21 mouse cellular contexts compared by ENCODE assay signal in the genomic region with DNA sequence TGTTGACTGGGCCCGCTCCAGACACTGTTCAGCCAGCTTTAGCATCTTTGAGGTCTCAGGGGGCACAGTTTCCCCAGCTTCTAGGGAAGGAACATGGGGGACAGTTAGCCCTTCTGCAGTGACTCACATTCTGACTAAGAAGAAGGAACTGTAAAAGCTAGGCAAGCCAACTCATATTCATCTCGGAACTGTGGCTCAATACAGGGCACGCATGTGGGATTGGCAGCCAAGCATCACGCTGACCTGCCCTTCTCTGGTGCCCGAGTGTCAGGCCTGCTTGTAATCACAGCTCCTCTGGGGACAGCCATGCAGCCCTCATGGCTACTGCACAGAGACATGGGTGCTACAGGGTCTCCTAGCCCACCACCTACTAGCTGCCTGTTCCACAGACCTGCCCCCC.
"Had no signal": no experiment of that assay in that cellular context is flagged by ENCODE, and none has a peak within 500 bp of the region (broad histone marks: within the 10 kb centered on the region; RNA-seq: fewer than 3 reads in every experiment).

No protein-coding gene starts in this region.

- H3K4me2 ChIP-seq: liver, embryonic 15.5 days; lung, embryonic 15.5 days; midbrain, embryonic 13.5 days; midbrain, embryonic 15.5 days; neural tube, embryonic 13.5 days; neural tube, embryonic 15.5 days had no signal

- H3K9ac ChIP-seq: liver, embryonic 15.5 days; liver, postnatal 0 days; lung, embryonic 15.5 days; midbrain, embryonic 13.5 days; midbrain, embryonic 15.5 days; neural tube, embryonic 13.5 days; neural tube, embryonic 15.5 days had no signal

- DNase-seq: liver, postnatal 0 days; lung, adult 2 months; lung, postnatal 14 days; lung, postnatal 36 days; retina, postnatal 1 day; right cerebral cortex, adult 18-20 months; right cerebral cortex, postnatal 25 days; right cerebral cortex, postnatal 4 days; spleen, adult 18-20 months; thymus, adult 18-20 months; thymus, postnatal 14 days; thymus, postnatal 36 days had no signal

- H3K4me3 ChIP-seq: liver, embryonic 15.5 days; lung, embryonic 15.5 days; midbrain, embryonic 10.5 days; midbrain, embryonic 13.5 days; midbrain, embryonic 15.5 days; myocyte; neural tube, embryonic 13.5 days; neural tube, embryonic 15.5 days had no signal

- H3K27ac ChIP-seq: liver, embryonic 15.5 days; lung, embryonic 15.5 days; midbrain, embryonic 10.5 days; midbrain, embryonic 13.5 days; midbrain, embryonic 15.5 days; neural tube, embryonic 13.5 days; neural tube, embryonic 15.5 days had no signal

- ATAC-seq: liver, postnatal 0 days; lung, postnatal 0 days; midbrain, embryonic 13.5 days; midbrain, embryonic 15.5 days had no signal

- H3K9me3 ChIP-seq: liver, embryonic 15.5 days; lung, embryonic 15.5 days; midbrain, embryonic 10.5 days; midbrain, embryonic 13.5 days; midbrain, embryonic 15.5 days; neural tube, embryonic 13.5 days; neural tube, embryonic 15.5 days had no signal

- H3K27me3 ChIP-seq: liver, embryonic 15.5 days; lung, embryonic 15.5 days; midbrain, embryonic 13.5 days; midbrain, embryonic 15.5 days; neural tube, embryonic 13.5 days; neural tube, embryonic 15.5 days had no signal
